Mouse (Mus musculus) small intestine, adult 2 months (tissue): ENCODE data around the gene Rabep2.

Source experiments
- CTCF ChIP-seq: fragments of 200-500 bp; IDR thresholded peaks from 2 replicates; pipeline ENCODE4 v1.5.1; 2012; ENCODE audit warnings: low read depth, mild to moderate bottlenecking, control low read depth, inconsistent platforms, low read length, moderate library complexity, mixed read lengths; ENCODE audit not compliant: insufficient replicate concordance, insufficient read length; ENCODE audit errors: extremely low read depth
- POLR2A ChIP-seq: fragments of 200-500 bp; IDR thresholded peaks from 2 replicates; pipeline ENCODE4 v1.6.1; 2012; ENCODE audit warnings: low read depth, mild to moderate bottlenecking, control low read depth, inconsistent platforms, low read length, moderate library complexity

- TF ChIP-seq CTCF (no peak), POLR2A (no peak)
Observed at GRCm38 (mm10) chr7:126448481-126448880, 19.9 kb downstream of the Rabep2 start.
